In genomic region chr7:29355406-29355805, GRCm38 (mm10) we compare ENCODE assay signal across 13 mouse cellular contexts. TPM values are rescaled to one million over a fixed set of nuclear protein-coding genes. Genes with fewer than 3 reads are reported as not detected.
"Had no signal": no experiment of that assay in that cellular context is flagged by ENCODE, and none has a peak within 500 bp of the region (broad histone marks: within the 10 kb centered on the region; RNA-seq: fewer than 3 reads in every experiment).

No protein-coding gene starts in this region.

- DNase-seq: kidney, adult 18-20 months; kidney, adult 9 months; kidney, postnatal 14 days; kidney, postnatal 4 days; liver; lung, adult 18-20 months; lung, postnatal 10 days; lung, postnatal 36 days; right cerebral cortex, postnatal 4 days; thymus, adult 18-20 months; thymus, postnatal 36 days had no signal

RNA-seq across cellular contexts. Expression of gene Dpf1, which starts 51.7 kb away (rescaled TPM):
- total RNA-seq: monocyte, adult 5-6 weeks; neutrophil, adult 5-6 weeks had no signal
